Mouse (Mus musculus) hindbrain, embryonic 12.5 days (tissue): ENCODE data around the gene Cox7b. TPM values are rescaled to one million over a fixed set of nuclear protein-coding genes. Genes with fewer than 3 reads are reported as not detected.
A peak's percentile ranks its signal among the peaks of the same experiment; 100 is the strongest.
"Not testable (repeated sequence)": the region's sequence is repeated elsewhere in the genome, so short reads cannot be mapped to it uniquely, and the experiment has no call there.

Source experiments
- ATAC-seq: fragments of 200-750 bp; cut with Nextera tagmentation; 2 replicates; pipeline ENCODE4 v1.8.0; 2017; ENCODE audit warnings: moderate TSS enrichment; ENCODE audit not compliant: low FRiP score
- H3K27ac ChIP-seq: fragments of 300-500 bp; sonication (generic); 2 replicates; pipeline ENCODE4 v1.5.1; 2016; ENCODE audit warnings: mild to moderate bottlenecking
- H3K27me3 ChIP-seq: fragments of 300-500 bp; sonication (generic); 2 replicates; pipeline ENCODE4 v1.6.1; 2016; ENCODE audit warnings: mild to moderate bottlenecking
- H3K36me3 ChIP-seq: fragments of 300-500 bp; sonication (generic); 2 replicates; pipeline ENCODE4 v1.6.1; 2016; ENCODE audit warnings: mild to moderate bottlenecking
- H3K4me1 ChIP-seq: fragments of 300-500 bp; sonication (generic); 2 replicates; pipeline ENCODE4 v1.6.1; 2016
- H3K4me2 ChIP-seq: fragments of 300-500 bp; sonication (generic); replicated peaks from 2 replicates; pipeline ENCODE4 v1.6.1; 2016; ENCODE audit warnings: mild to moderate bottlenecking
- H3K4me3 ChIP-seq: fragments of 300-500 bp; sonication (generic); 2 replicates; pipeline ENCODE4 v1.5.1; 2016; ENCODE audit warnings: mild to moderate bottlenecking
- H3K9ac ChIP-seq: fragments of 300-500 bp; sonication (generic); 2 replicates; pipeline ENCODE4 v1.6.1; 2016; ENCODE audit warnings: mild to moderate bottlenecking, moderate library complexity
- H3K9me3 ChIP-seq: fragments of 300-500 bp; sonication (generic); replicated peaks from 2 replicates; pipeline ENCODE4 v1.6.1; 2016; ENCODE audit warnings: mild to moderate bottlenecking
- WGBS: fragments of 180-500 bp; shearing (Covaris S2); methylation state at CpG from one replicate; pipeline ENCODE4 v1.1.7; 2016; 5-methylcytosine and 5-hydroxymethylcytosine counted together
- polyA plus RNA-seq: library from polyadenylated mRNA; unstranded; fragments of >200 nt; fragmentation: Nextera tagmentation; extraction: Ambion mirVana; gene quantifications from 2 replicates; pipeline ENCODE4 v1.2.1, GENCODE M21; 2016

The Cox7b gene
- 285 and 293 TPM in 2 replicates for polyA plus RNA-seq

GRCm38 (mm10) chrX:106015571-106016322 lies at the start of gene Cox7b:
Gene Cox7b (plus strand): TSS chrX:106015700.
- Histone ChIP-seq H3K4me3 (peak within 1 kb of the TSS; percentile 52), H3K9me3 (no peaks in the 10 kb centered on the region), H3K36me3 (peaks cover 7% of the 10 kb centered on the region; the same call in 1 of the 2 replicates), H3K4me1 (no peaks in the 10 kb centered on the region), H3K9ac (peak within 1 kb of the TSS; percentile 65), H3K27me3 (no peaks in the 10 kb centered on the region), H3K27ac (peak within 1 kb of the TSS; percentile 82), H3K4me2 (peak within 1 kb of the TSS; percentile 50)
- WGBS: 17% methylated on average over 26 of the region's 26 CpGs
- ATAC-seq: peak; percentile 24

GRCm38 (mm10) chrX:106001605-106002004 lies 13.9 kb upstream of the Cox7b start:
- no peak for ATAC-seq
- H3K9me3 ChIP-seq: no peaks in the 10 kb centered on the region
- H3K9ac ChIP-seq: no peak overlapping the region
- no peak overlapping the region for H3K4me3 ChIP-seq
- H3K27ac ChIP-seq: no peak overlapping the region
- no peaks in the 10 kb centered on the region for H3K27me3 ChIP-seq
- H3K4me2 ChIP-seq: no peak overlapping the region
- WGBS: 76% methylated on average over 1 of the region's 1 CpGs
- H3K36me3 ChIP-seq: no peaks in the 10 kb centered on the region
- H3K4me1 ChIP-seq: no peaks in the 10 kb centered on the region

GRCm38 (mm10) chrX:106010762-106011161 lies 4.7 kb upstream of the Cox7b start:
- H3K27me3 ChIP-seq: no peaks in the 10 kb centered on the region
- no peaks in the 10 kb centered on the region for H3K36me3 ChIP-seq
- H3K4me2 ChIP-seq: peak overlapping the region; percentile 50
- H3K27ac ChIP-seq: no peak overlapping the region
- H3K4me1 ChIP-seq: peaks cover 3% of the 10 kb centered on the region; the same call in 1 of the 2 replicates
- ATAC-seq: no peak
- peak overlapping the region; percentile 53; the same call in 1 of the 2 replicates for H3K9ac ChIP-seq
- H3K4me3 ChIP-seq: peak overlapping the region; percentile 51
- 23% methylated on average over 2 of the region's 3 CpGs for WGBS
- H3K9me3 ChIP-seq: no peaks in the 10 kb centered on the region

GRCm38 (mm10) chrX:106011465-106012159 lies 3.9 kb upstream of the Cox7b start, which contains the start of gene Magt1:
Gene Magt1 (minus strand): TSS chrX:106011906.
- H3K27ac ChIP-seq: peak within 1 kb of the TSS; percentile 73
- H3K9me3 ChIP-seq: no peaks in the 10 kb centered on the region
- H3K9ac ChIP-seq: peak within 1 kb of the TSS; percentile 53
- peaks cover 3% of the 10 kb centered on the region; the same call in 1 of the 2 replicates for H3K4me1 ChIP-seq
- no peaks in the 10 kb centered on the region for H3K27me3 ChIP-seq
- peak within 1 kb of the TSS; percentile 50 for H3K4me2 ChIP-seq
- WGBS: 20% methylated on average over 43 of the region's 45 CpGs
- peak within 1 kb of the TSS; percentile 51 for H3K4me3 ChIP-seq
- H3K36me3 ChIP-seq: no peaks in the 10 kb centered on the region
- ATAC-seq: peak; percentile 96

GRCm38 (mm10) chrX:106012559-106012958 lies 2.9 kb upstream of the Cox7b start:
- no peaks in the 10 kb centered on the region for H3K9me3 ChIP-seq
- H3K4me2 ChIP-seq: peak overlapping the region; percentile 48
- H3K4me3 ChIP-seq: peak overlapping the region; percentile 20; the same call in 1 of the 2 replicates
- ATAC-seq: no peak
- no peak overlapping the region for H3K9ac ChIP-seq
- H3K27me3 ChIP-seq: no peaks in the 10 kb centered on the region
- H3K27ac ChIP-seq: peak overlapping the region; percentile 57; the same call in 1 of the 2 replicates
- peaks cover 3% of the 10 kb centered on the region; the same call in 1 of the 2 replicates for H3K4me1 ChIP-seq
- H3K36me3 ChIP-seq: no peaks in the 10 kb centered on the region
- WGBS: 74% methylated on average over 3 of the region's 3 CpGs

GRCm38 (mm10) chrX:106013217-106013616 lies 2.3 kb upstream of the Cox7b start:
- Histone ChIP-seq H3K4me3 (no peak overlapping the region), H3K27me3 (no peaks in the 10 kb centered on the region), H3K36me3 (no peaks in the 10 kb centered on the region), H3K4me1 (peaks cover 3% of the 10 kb centered on the region; the same call in 1 of the 2 replicates), H3K4me2 (no peak overlapping the region), H3K27ac (no peak overlapping the region), H3K9ac (no peak overlapping the region), H3K9me3 (no peaks in the 10 kb centered on the region)
- WGBS: 35% methylated on average over 2 of the region's 2 CpGs
- ATAC-seq: no peak

GRCm38 (mm10) chrX:106014741-106015377 lies 641 bp upstream of the Cox7b start:
- 0 out of 2 replicates have a peak overlapping the region, but pooled peaks have one; percentile 27 for H3K4me2 ChIP-seq
- not testable (repeated sequence) for ATAC-seq

GRCm38 (mm10) chrX:106017102-106017501 lies 1.6 kb downstream of the Cox7b start:
- ATAC-seq: no peak
- 91% methylated on average over 3 of the region's 3 CpGs for WGBS
- 0 out of 2 replicates have a peak overlapping the region, but pooled peaks have one; percentile 50 for H3K4me2 ChIP-seq

More at GRCm38 (mm10) chrX:106014741-106015377, 641 bp upstream of the Cox7b start:
- not testable (repeated sequence) for H3K4me1 ChIP-seq, H3K9me3 ChIP-seq, H3K36me3 ChIP-seq, H3K9ac ChIP-seq, H3K4me3 ChIP-seq, H3K27me3 ChIP-seq, H3K27ac ChIP-seq
- 69% methylated on average over 2 of the region's 2 CpGs for WGBS

GRCm38 (mm10) chrX:106017516-106017915 lies 2.0 kb downstream of the Cox7b start:
- 87% methylated on average over 4 of the region's 4 CpGs for WGBS
- H3K9ac ChIP-seq: no peak overlapping the region
- ATAC-seq: no peak
- no peaks in the 10 kb centered on the region for H3K27me3 ChIP-seq
- H3K36me3 ChIP-seq: peaks cover 7% of the 10 kb centered on the region; the same call in 1 of the 2 replicates
- no peak overlapping the region for H3K4me2 ChIP-seq
- H3K9me3 ChIP-seq: no peaks in the 10 kb centered on the region
- H3K4me3 ChIP-seq: no peak overlapping the region
- H3K27ac ChIP-seq: no peak overlapping the region
- H3K4me1 ChIP-seq: no peaks in the 10 kb centered on the region

More at GRCm38 (mm10) chrX:106017102-106017501, 1.6 kb downstream of the Cox7b start:
- H3K9ac ChIP-seq: no peak overlapping the region
- no peak overlapping the region for H3K27ac ChIP-seq
- no peaks in the 10 kb centered on the region for H3K9me3 ChIP-seq
- no peaks in the 10 kb centered on the region for H3K4me1 ChIP-seq
- H3K4me3 ChIP-seq: no peak overlapping the region
- peaks cover 7% of the 10 kb centered on the region; the same call in 1 of the 2 replicates for H3K36me3 ChIP-seq
- no peaks in the 10 kb centered on the region for H3K27me3 ChIP-seq

- no peaks in the 10 kb centered on the region for H3K36me3 ChIP-seq
- no peaks in the 10 kb centered on the region for H3K9me3 ChIP-seq
- ATAC-seq: peak; percentile 96
- H3K4me1 ChIP-seq: 0 out of 2 replicates have a peak, but pooled peaks cover 2% of the 10 kb centered on the region
- 15% methylated on average over 36 of the region's 36 CpGs for WGBS
- peak within 1 kb of the TSS; percentile 52 for H3K4me2 ChIP-seq
- peak within 1 kb of the TSS; percentile 63 for H3K9ac ChIP-seq
- H3K27me3 ChIP-seq: no peaks in the 10 kb centered on the region
- peak within 1 kb of the TSS; percentile 60 for H3K27ac ChIP-seq
- H3K4me3 ChIP-seq: peak within 1 kb of the TSS; percentile 47
These were observed 11.2 kb downstream of the Cox7b start, which contains the start of gene Atp7a for GRCm38 (mm10) chrX:106026418-106027342. Gene Atp7a (plus strand): TSS chrX:106027276.

GRCm38 (mm10) chrX:106027343-106027674 lies 11.8 kb downstream of the Cox7b start:
- H3K9ac ChIP-seq: peak overlapping the region; percentile 63
- H3K4me2 ChIP-seq: peak overlapping the region; percentile 52
- no peaks in the 10 kb centered on the region for H3K27me3 ChIP-seq
- no peaks in the 10 kb centered on the region for H3K9me3 ChIP-seq
- no peaks in the 10 kb centered on the region for H3K36me3 ChIP-seq
- no peak for ATAC-seq
- peak overlapping the region; percentile 60 for H3K27ac ChIP-seq
- H3K4me3 ChIP-seq: peak overlapping the region; percentile 47
- 13% methylated on average over 8 of the region's 8 CpGs for WGBS
- H3K4me1 ChIP-seq: 0 out of 2 replicates have a peak, but pooled peaks cover 2% of the 10 kb centered on the region
